Mouse (Mus musculus): ENCODE results near the gene Adarb2.

DNA sequence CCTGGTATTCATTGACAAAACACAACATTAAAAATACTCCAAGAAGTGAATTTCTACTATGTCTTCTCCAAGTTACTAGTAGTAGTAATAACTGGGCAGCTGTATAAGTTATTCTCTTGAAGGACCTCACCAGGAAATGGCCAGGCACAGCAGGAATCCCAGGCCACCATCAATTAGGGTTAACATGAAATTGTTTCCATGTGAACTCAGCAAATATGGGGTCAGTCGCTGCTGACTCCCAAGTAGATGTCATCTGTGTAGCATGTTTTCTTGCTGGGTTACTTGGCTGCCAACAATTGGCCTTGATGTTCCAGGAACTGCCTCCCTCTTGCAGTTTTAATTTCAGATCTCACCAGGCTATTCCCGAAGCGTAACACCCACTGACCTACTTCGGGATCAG lies 248.9 kb downstream of the Adarb2 start:
- TF ChIP-seq CTCF (conservative IDR thresholded peaks at IDR 0.05; ENCODE audit: insufficient read depth, insufficient read length, low read depth, low read length) (no peak), POLR2A (IDR thresholded peaks at IDR 0.05; ENCODE audit: low read depth, low read length) (no peak)
